Mouse (Mus musculus) 3134 (cell line): ENCODE results near the gene Cmss1.
"Not testable (repeated sequence)": the region's sequence is repeated elsewhere in the genome, so short reads cannot be mapped to it uniquely, and the experiment has no call there.

Experiments
- DNase-seq: peaks from one replicate; pipeline ENCODE4 v3.0.0-alpha.2; 2011; ENCODE audit warnings: low spot score; ENCODE audit not compliant: insufficient read length; ENCODE audit errors: extremely low read depth

The Cmss1 gene

GRCm38 (mm10) chr16:57398387-57399214, 208.1 kb downstream of the Cmss1 start:
- no peak for DNase-seq

- DNase-seq = no peak
Measured at GRCm38 (mm10) chr16:57397845-57398244, 208.8 kb downstream of the Cmss1 start.

GRCm38 (mm10) chr16:57396249-57396648, 210.4 kb downstream of the Cmss1 start:
- no peak for DNase-seq

- no peak for DNase-seq
Measured at GRCm38 (mm10) chr16:57393161-57393560, 213.5 kb downstream of the Cmss1 start.

GRCm38 (mm10) chr16:57392461-57392860, 214.2 kb downstream of the Cmss1 start:
- DNase-seq = no peak

GRCm38 (mm10) chr16:57391171-57391570, 215.5 kb downstream of the Cmss1 start:
- not testable (repeated sequence) for DNase-seq

GRCm38 (mm10) chr16:57389566-57390251, 217.0 kb downstream of the Cmss1 start:
- DNase-seq = no peak

- DNase-seq = no peak
Measured at GRCm38 (mm10) chr16:57384274-57384673, 222.4 kb downstream of the Cmss1 start.

- DNase-seq = no peak
Measured at GRCm38 (mm10) chr16:57383266-57383971, 223.2 kb downstream of the Cmss1 start.

- DNase-seq = peak; percentile 19
Measured at GRCm38 (mm10) chr16:57378631-57379330, 227.9 kb downstream of the Cmss1 start.

GRCm38 (mm10) chr16:57375248-57375837, 231.3 kb downstream of the Cmss1 start:
- DNase-seq = no peak

GRCm38 (mm10) chr16:57372156-57372555, 234.5 kb downstream of the Cmss1 start:
- no peak for DNase-seq

- no peak for DNase-seq
Measured at GRCm38 (mm10) chr16:57369846-57370496, 236.7 kb downstream of the Cmss1 start.

- DNase-seq = no peak
Measured at GRCm38 (mm10) chr16:57366941-57367694, 239.5 kb downstream of the Cmss1 start.

GRCm38 (mm10) chr16:57366141-57366540, 240.5 kb downstream of the Cmss1 start:
- DNase-seq = no peak

- no peak for DNase-seq
Measured at GRCm38 (mm10) chr16:57364498-57364897, 242.2 kb downstream of the Cmss1 start.

- DNase-seq = no peak
Measured at GRCm38 (mm10) chr16:57362679-57363401, 243.8 kb downstream of the Cmss1 start.

- DNase-seq = no peak
Measured at GRCm38 (mm10) chr16:57360785-57361184, 245.9 kb downstream of the Cmss1 start.
